Mouse (Mus musculus) urinary bladder, postnatal 4 days (tissue): ENCODE data around the gene Ier5.
A peak's percentile ranks its signal among the peaks of the same experiment; 100 is the strongest.

Experiments used
- DNase-seq, 2 experiments: peaks; one replicate each; pipeline ENCODE4 v3.0.0; 2021 to 2022; ENCODE audit warnings: low spot score in 2 of 2

Ier5 gene

DNA sequence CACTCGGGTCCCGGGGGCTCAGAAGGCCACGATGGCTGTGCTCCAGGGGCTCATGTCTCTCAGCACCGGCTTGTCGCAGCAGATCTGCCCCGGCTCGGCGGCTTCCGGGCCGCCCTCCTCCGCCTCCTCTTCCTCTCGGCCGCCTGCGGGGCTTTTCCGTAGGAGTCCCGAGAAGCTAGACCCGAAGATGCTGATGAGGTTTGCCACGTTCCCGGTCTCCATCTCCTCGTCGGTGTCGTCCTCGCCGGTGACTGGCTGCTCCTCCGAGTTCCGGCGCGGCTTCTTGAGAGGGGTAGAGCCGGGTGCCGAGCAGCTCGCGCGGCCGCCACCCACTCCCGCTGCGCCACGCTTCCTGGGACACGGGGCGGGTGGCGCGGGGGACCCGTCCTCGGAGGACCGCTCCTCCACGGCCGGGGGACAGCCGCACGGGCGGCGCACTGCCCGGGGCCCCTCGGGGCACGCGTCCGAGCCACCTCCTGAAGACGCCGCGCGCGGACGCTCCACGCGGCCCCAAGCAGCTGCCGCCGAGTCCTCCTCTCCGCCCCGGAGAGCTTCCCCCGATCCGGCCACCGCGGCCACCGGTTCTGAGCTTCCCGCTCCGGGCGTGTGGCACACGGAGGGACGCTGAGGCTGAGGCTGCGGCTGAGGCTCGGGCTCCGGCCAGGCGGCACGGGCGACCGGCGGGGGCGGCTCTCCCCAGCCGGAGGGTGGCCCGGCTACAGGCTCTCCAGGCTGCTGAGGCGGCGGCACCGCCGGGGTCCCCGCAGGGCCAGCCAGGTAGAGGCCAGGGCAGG, 753 bp downstream of the Ier5 start:
- DNase-seq, result peak; percentile 52 to 67

DNA sequence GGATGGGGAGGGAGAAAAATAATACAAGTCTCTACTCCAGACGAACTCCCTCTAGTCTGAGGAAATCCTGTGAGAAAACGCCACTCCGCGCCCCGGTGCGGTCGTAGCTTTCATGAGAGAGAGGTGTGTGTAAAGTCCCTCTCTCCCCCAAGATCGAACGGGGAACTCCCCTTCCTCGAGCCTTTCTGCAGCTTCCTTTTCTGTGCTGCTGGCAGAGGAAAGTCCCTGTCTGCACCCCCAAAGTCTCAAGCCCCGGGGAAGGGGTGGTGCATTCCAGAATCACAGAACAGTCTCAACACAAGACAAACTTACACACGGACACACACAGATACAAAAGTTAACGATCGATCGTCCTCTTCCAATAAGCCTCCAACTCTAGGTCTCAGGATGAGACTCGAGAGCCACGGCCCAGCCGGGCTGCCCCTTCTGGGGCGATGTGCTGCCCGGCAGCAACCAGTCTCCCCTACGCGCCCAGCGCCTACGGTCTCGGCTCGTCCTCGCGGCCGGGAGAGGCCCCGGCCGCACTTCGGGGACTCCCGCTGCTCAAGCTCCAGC, 1.4 kb downstream of the Ier5 start:
- peak in 1 of 2 experiments; percentile 40 for DNase-seq

GRCm38 (mm10) chr1:155097354-155097753, 2.1 kb downstream of the Ier5 start:
- no peak for DNase-seq

GRCm38 (mm10) chr1:155096620-155097261, 2.7 kb downstream of the Ier5 start:
- no peak for DNase-seq

DNA sequence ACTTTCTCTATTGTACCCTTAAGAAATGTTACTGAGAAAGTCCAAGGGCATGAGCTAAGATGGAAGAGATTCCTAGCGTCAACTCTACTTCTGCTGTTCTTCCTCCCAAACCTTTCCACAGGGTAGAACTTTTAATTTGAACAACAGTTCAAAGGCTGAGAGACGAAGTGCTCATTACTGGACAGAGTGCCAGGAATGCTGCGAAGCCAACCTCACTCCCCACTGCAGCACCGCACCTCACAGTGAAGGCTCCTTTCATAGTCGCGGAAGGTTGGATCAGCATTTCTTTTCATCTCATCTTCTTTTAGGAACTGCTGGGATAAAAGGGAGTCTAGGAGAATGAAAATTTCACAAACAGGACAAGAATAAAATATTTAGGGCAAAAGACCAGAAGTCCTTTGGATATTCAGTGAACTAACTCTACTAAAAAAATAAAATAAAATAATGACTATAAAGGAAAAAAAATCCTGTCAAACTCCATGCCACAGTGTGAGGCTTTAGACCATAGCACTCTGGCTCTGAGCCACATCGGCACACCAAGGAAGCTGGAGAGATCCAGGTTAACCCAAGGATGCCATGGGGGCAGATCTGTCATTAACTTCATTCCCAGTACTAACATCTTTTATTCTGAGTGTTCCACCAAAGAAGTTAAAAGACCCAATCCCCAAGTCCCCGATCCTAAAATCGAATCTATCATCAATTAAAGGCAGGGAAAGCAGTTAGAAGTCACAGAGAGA, 5.3 kb downstream of the Ier5 start:
- no peak for DNase-seq

DNA sequence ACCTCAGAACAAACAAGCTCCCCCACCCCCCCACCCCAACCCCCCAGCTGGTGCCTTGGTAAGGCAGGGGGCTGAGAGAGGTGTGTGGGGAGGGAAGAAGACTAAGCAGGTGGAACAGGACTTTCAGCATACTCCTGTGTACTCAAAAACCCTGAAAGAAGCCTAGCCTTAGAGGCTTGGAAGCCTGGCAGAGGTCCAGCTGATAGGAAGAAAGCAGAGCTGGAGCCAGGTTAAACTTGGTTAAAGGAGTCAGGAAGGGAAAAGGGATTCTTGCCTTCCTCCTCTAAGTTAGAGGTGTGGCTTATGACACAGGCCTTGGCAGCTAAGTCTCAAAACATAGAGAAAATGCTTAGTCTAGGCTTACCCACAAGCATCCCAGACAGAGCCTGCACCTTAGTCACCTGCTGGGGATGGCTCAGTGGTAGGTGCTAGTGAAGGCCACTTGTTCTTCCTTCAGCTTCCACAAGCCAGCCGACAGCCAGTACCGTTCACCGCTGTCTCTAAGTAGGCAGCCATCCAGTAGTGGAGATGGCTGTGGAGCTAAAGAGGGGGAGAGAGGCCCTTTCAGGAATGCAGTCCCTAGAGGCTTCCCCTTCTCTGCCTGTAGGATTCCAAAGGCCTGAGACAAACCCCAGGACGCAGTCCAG, 6.2 kb downstream of the Ier5 start:
- peak in 1 of 2 experiments; percentile 50 for DNase-seq

- DNase-seq, result peak; percentile 53 to 79
Observed at GRCm38 (mm10) chr1:155091842-155092800, 7.3 kb downstream of the Ier5 start.

DNA sequence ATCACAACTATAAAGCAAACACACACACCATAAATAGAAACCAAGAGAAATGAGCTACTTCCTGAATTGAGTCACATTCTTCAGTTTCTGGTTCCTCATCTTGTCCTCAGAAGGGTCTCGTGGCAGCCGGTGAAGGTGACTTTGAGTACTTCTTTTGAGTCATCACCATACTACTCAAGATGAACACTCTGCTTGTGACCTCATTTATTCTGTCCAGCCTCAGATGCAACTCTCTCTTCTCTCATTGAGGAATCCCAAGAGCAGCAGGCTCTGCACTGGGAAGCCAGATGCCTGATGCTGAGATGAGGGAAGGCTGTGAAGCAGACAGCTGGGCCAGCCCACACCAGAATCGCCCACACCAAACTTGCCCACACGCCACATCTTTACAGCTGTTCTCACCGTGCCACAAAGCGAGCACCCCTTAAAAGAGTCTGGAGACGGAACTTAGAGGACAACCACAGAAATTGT, 8.0 kb downstream of the Ier5 start:
- DNase-seq, result no peak

GRCm38 (mm10) chr1:155090736-155091135, 8.7 kb downstream of the Ier5 start:
- no peak for DNase-seq

- DNase-seq, result no peak
Observed at GRCm38 (mm10) chr1:155090327-155090726, 9.1 kb downstream of the Ier5 start.

DNA sequence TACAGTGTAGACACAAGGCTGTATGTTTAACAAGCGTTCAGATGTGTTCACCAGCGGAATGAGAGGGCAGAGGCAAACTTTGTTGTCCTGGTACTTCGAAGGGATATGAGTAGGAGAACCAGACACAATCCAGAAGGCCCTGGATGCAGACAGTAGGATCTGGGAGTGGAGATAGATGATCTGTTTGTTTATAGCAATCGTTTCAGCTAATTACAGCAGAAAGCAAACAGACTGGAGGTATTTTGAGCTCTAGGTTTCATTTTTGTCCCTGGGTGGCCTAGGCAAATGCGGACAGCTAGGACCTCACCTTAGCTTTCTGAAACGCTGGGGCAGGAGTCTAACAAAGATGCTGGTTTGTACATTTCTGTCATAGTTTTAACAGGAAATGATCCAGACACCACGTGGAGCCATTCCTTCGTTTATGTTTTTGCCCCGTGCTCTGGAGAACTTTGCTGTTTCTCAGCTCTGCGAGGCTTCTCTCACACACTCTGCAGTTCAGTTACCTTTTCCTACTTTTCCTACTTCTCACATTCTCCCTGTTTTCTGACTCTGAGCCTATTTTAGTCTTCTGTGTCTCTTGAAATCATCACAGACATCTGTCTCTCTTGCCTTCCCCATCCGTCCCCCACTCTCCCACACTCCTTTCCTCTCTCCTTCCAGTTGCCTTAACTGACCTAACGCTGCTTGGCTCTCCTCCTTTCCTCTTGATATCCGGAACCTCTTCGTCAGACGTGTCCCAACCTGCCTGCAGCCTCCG, 10.4 kb downstream of the Ier5 start:
- DNase-seq, result no peak

DNA sequence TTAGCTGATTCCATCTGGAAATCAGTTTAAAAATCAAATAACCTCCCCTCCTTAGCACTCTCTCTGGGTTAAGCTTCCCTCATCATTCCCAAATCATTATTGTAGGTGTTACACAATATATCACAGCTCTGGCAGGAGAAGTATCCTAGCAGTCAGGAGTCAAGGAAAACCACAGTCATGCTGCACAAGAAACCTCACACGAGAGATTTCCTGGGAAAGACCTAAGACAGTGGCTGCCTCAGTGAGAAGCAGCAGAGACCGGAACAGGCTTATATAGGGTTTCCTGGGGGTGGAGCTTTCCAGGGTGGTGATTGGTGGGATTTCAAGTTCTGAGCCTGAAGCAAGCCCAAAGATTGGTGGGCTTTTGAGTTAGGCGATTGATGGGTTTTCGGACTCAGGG, 11.4 kb downstream of the Ier5 start:
- DNase-seq, result no peak

DNA sequence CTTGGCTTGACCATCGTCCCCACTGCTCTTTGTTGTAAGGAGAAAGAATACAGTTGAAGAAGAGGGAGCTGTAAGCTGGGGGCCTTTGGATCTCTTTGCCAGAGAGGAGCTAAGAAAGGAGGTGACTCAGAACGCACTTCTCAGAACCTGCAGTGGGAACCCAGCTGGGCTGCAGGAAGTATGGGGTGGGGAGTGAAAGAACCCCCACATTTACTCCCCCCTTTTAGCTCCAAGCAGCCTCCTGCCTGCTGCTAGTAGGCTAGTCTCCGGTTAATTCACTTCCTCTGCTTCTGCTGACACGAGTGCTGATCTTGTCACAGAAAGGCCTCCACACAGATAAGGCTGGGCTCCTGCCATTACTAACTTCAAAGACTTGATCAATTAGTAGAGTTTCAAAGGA, 12.5 kb downstream of the Ier5 start:
- DNase-seq, result no peak

DNA sequence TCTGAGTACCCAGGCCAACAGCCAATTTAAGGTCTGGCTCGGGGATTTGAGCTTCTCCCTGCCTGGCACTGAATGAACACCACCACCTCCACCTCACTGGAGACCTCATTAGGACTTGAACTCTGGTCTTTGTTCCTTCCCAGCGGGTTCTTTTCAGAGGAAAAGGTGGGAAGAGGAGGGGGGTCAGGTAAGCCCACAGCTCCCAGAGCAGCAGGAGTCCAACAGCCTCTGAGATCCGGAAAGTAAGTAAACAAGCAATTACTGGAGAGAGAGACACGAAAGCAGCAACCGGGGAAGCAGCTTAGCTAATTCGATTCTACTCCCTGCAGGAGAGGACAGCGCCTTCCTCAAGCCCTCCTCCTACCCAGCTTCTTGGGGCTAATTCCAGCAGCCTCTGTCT, 13.0 kb downstream of the Ier5 start:
- DNase-seq, result no peak

DNA sequence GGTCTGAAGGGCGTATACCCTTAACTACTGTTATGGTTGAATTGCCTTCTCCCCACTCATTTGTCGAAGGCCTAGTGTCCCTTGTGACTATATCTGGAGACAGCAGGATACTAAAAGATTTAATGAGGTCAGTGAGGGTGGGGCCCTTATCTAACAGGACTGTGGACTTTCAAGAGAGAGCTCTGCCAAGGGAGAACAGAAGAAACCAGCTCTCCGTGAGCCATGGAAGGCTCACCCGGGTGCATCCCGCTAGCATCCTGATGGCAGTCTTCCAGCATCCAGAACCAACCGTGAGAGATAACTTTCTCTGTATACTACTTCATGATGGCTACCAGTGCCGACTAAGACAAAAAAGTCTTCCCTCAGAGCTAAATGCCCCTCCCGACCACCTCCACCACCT, 14.6 kb downstream of the Ier5 start:
- DNase-seq, result no peak

- peak; percentile 93 to 96 for DNase-seq
Observed at GRCm38 (mm10) chr1:155083271-155084265, 15.9 kb downstream of the Ier5 start.

DNA sequence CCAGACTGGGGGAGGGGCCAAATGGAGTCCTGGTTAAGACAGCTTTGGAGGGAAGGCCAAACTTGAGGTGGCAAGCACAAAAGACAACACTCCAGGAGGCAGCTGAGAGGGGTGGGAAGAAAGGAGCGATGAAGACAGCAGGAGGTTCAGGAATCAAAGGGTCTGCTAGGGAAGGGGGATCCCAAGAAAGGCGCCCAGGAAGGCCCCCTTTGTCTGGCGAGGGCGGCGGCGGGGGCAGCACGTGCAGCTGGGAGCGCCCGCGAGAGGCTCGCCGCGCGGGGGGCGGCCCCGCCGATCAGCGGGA, 16.5 kb downstream of the Ier5 start:
- no peak for DNase-seq

DNA sequence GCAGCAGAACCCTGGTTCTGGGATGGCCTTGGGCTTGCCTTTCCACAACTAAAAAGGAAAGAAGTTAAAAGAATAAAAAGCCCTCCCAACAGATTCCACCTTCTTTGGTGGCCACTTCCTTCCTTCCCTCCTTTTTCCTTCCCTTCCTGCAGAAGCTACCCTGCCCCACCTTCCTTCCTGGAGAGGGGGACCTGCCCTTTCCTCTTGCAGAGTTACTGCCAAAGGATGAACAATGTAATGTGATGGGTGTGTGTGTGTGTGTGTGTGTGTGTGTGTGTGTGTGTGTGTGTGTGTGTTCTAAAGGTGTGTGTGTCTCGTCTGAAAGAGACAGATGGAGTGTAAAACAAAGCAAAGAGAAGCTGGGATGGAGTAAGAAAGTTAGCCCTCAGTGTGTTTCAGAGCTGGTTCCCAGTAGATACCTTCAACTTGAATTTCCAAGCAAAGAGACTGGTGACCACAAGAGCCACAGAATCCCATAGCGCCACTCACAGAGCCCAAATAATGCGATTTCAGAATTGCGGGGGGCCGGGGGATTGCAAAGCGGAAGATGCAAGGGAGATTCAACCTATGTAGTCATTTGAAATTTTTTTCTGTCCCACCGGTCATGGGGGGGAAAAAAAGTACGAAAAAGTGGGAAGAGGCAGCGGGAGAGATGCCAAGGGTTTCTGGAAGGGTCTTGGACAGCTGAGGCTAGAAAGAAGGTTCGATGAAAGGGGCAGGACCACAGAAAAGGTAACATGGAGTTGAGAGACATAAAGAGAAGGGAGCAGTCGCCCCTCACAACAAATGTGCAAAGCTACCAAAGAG, 17.1 kb downstream of the Ier5 start:
- DNase-seq, result no peak
